Mouse (Mus musculus) spleen, adult 2 months (tissue): Measurements from ENCODE around the gene Gtse1.

ENCODE experiments used
- CTCF ChIP-seq: fragments of 200-500 bp; IDR thresholded peaks from 2 replicates; pipeline ENCODE4 v1.5.1; 2011; ENCODE audit warnings: mild to moderate bottlenecking, inconsistent platforms; ENCODE audit not compliant: insufficient read depth, insufficient read length, insufficient replicate concordance; ENCODE audit errors: extremely low read depth
- POLR2A ChIP-seq: fragments of 200-500 bp; IDR thresholded peaks from 2 replicates; pipeline ENCODE4 v1.6.1; 2011; ENCODE audit warnings: low read depth, low read length, inconsistent platforms

DNA sequence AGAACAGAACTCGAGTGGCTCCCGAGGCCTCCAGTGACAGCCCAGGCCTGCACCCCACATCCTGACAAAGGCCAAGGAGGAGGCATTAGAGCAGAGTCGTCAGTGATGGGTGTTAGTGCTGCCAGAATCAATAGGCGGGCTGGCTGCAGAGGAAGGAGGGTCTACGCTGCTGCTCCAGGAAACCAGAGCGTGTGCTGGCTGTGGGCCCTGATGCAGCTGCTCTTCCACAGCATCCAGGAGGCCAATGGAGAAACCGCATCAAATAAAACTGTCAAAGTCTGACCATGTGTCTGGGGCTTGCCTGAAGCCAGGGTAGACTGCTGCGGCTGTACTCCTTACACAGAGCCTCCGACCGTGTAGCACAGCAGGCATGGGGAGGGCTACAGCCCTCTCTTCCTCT lies 37.6 kb downstream of the Gtse1 start:
- TF ChIP-seq POLR2A (no peak), CTCF (no peak)
